Mouse (Mus musculus) Patski (cell line): ENCODE data around the gene Myrip. TPM values are rescaled to one million over a fixed set of nuclear protein-coding genes. Genes with fewer than 3 reads are reported as not detected.
A peak's percentile ranks its signal among the peaks of the same experiment; 100 is the strongest.
"Not testable (repeated sequence)": the region's sequence is repeated elsewhere in the genome, so short reads cannot be mapped to it uniquely, and the experiment has no call there.

Experiments used
- ATAC-seq: fragments of 100-300 bp; one replicate; pipeline ENCODE4 v1.8.0; 2021
- CTCF ChIA-PET: fragments of 350-600 bp; sonication (Branson Sonifier 250); formaldehyde crosslinking; loops from one replicate; lab custom pipeline; 2022; ENCODE audit warnings: inconsistent platforms; lab: Charles Lee
- POLR2A ChIA-PET: fragments of 350-600 bp; sonication (Branson Sonifier 250); formaldehyde crosslinking; loops from one replicate; lab custom pipeline; 2022; ENCODE audit warnings: antibody characterized with exemption, inconsistent platforms; lab: Charles Lee
- DNase-seq: peaks from one replicate; pipeline ENCODE4 v3.0.0-alpha.2; 2011; ENCODE audit warnings: low read depth, low spot score
- H3K27me3 ChIP-seq: fragments of 371-371 bp; one replicate; pipeline ENCODE4 v1.5.1; 2021
- CTCF ChIP-seq: fragments of 100-300 bp; IDR thresholded peaks from one replicate; pipeline ENCODE4 v1.5.1; 2021
- in situ Hi-C: fragments of 300-500 bp; cut with MboI; formaldehyde crosslinking; loops from 3 replicates; pipeline ENCODE4 v1.11.1; 2018; ENCODE audit warnings: low pct_unique_long_range_greater_than_20kb, mixed read lengths
- polyA plus RNA-seq: library from polyadenylated mRNA; unstranded; gene quantifications from one replicate; pipeline ENCODE4 v1.2.3, GENCODE M21; 2021

The Myrip gene
- polyA plus RNA-seq = 2.1 TPM

DNA sequence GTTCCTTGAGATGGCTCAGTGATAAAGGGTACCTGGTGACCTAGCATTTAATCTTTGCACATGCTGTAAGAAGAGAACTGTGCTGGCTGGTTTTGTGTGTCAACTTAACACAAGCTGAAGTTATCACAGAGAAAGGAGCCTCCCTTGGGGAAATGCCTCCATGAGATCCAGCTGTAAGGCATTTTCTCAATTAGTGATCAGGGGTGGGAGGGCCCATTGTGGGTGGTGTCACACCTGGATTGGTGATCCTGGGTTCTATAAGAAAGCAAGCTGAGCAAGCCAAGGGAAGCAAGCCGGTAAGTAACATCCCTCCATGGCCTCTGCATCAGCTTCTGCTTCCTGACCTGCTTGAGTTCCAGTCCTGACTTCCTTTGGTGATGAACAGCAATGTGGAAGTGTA lies at the start of gene Myrip:
TSS of gene Myrip (plus strand) at position 301 of the 400 bp plus-strand sequence.
- DNase-seq, POLR2A ChIA-PET, CTCF ChIA-PET, ATAC-seq, in situ Hi-C loops: not testable (repeated sequence)
- peaks cover 23% of the 10 kb centered on the region for H3K27me3 ChIP-seq

DNA sequence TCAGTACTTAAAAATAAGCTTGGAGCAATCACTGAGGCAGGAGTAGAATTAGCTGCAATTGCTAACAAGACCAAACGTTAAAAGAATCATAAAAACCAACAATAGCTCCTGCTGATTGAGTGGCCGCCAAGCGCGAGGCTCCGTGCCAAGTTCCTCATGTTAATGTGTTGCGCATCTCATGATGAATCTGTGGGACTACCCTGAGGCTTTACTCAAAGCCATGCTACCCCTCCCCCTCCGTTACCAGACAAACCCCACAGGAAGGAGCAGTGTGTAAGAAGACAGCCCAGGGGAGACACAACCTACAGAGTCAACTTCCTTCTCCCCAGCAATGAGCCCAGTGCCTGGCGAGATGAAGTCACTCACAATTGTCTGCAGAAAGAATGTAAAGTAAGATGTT lies 41.5 kb upstream of the Myrip start:
- TF ChIP-seq CTCF = no peak
- CTCF ChIA-PET = interaction anchor here (1.7 kb wide), 1 partner anchor 36 kb away, joined by 6 read pairs; no protein-coding TSS in a partner anchor
- ATAC-seq (no peak), DNase-seq (peak; percentile 75)
- POLR2A ChIA-PET = no interaction called here
- in situ Hi-C loops = no loop called here
- H3K27me3 ChIP-seq = peaks cover 5% of the 10 kb centered on the region

- in situ Hi-C loops = no loop called here
- DNase-seq (no peak), ATAC-seq (no peak)
- H3K27me3 ChIP-seq = no peaks in the 10 kb centered on the region
- POLR2A ChIA-PET = interaction anchor here (0.6 kb wide), 1 partner anchor 27 kb away, joined by 3 read pairs; no protein-coding TSS in a partner anchor
- TF ChIP-seq CTCF = no peak
- CTCF ChIA-PET = no interaction called here
Measured at GRCm38 (mm10) chr9:120263994-120264393, 37.3 kb upstream of the Myrip start.

- DNase-seq (peak; percentile 81), ATAC-seq (peak; percentile 57)
- ChIA-PET POLR2A (no interaction called here), CTCF (no interaction called here)
- in situ Hi-C loops = no loop called here
- H3K27me3 ChIP-seq = peaks cover 7% of the 10 kb centered on the region
- TF ChIP-seq CTCF = no peak
Measured at GRCm38 (mm10) chr9:120273083-120273482, 28.2 kb upstream of the Myrip start.

- DNase-seq (no peak), ATAC-seq (no peak)
- ChIA-PET CTCF (interaction anchor here (0.7 kb wide), 1 partner anchor 19 kb away, joined by 3 read pairs; no protein-coding TSS in a partner anchor), POLR2A (no interaction called here)
- H3K27me3 ChIP-seq = peaks cover 7% of the 10 kb centered on the region
- in situ Hi-C loops = no loop called here
- TF ChIP-seq CTCF = no peak
Measured at GRCm38 (mm10) chr9:120275226-120275625, 26.1 kb upstream of the Myrip start.

- TF ChIP-seq CTCF = no peak
- H3K27me3 ChIP-seq = peaks cover 21% of the 10 kb centered on the region
- DNase-seq (no peak), ATAC-seq (no peak)
- ChIA-PET POLR2A (no interaction called here), CTCF (no interaction called here)
- in situ Hi-C loops = no loop called here
Measured at GRCm38 (mm10) chr9:120281147-120281546, 20.2 kb upstream of the Myrip start.

- H3K27me3 ChIP-seq = peaks cover 21% of the 10 kb centered on the region
- in situ Hi-C loops = no loop called here
- POLR2A ChIA-PET = no interaction called here
- DNase-seq (no peak), ATAC-seq (no peak)
- TF ChIP-seq CTCF = no peak
- CTCF ChIA-PET = no interaction called here
Measured at GRCm38 (mm10) chr9:120282461-120283047, 18.8 kb upstream of the Myrip start.

DNA sequence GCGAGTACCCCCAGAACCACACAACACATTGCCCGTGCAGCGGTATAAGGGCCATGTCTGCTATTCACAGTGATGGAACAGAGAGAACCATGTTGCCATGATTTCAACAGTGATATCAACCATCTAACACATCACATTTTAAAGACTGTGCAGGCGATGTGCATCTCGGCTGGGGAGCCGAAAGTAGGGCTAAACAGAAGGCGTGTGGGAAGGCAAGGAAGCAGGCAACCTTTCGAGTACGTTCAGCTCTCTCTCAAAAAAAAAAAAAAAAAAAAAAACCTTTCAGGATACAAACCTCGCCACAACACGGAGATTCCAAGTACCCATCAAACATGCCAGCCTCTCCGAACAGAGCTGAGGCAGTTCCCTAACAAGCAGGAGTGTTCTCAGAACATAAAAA lies 17.8 kb upstream of the Myrip start:
- no peak for TF ChIP-seq CTCF
- DNase-seq (no peak), ATAC-seq (no peak)
- in situ Hi-C loops = no loop called here
- peaks cover 21% of the 10 kb centered on the region for H3K27me3 ChIP-seq
- POLR2A ChIA-PET = no interaction called here
- CTCF ChIA-PET = no interaction called here

DNA sequence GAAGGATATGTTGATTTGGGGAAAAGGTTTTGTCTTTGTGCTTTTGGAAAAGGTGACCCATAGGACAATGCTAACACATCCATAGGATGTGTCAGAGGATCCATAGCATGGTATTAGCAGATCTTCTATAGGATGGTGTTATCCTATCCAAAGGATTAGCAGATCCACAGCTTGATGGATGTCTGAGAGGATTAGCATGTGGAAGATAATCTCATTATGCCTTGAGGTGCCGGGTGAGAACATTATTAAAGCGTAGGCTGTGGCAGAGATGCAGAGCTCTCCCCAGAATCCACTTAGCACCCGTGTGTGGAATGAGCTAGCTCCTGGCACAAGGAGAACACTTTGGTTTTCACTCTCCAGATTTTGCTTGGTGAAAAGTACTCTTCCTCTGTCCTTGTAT lies 13.3 kb upstream of the Myrip start:
- ChIA-PET CTCF (no interaction called here), POLR2A (no interaction called here)
- ATAC-seq = no peak
- H3K27me3 ChIP-seq = no peaks in the 10 kb centered on the region
- TF ChIP-seq CTCF = no peak
- in situ Hi-C loops = loop anchor here (5.0 kb wide), 1 partner anchor 76 kb away; no protein-coding TSS in a partner anchor
- DNase-seq = no peak

DNA sequence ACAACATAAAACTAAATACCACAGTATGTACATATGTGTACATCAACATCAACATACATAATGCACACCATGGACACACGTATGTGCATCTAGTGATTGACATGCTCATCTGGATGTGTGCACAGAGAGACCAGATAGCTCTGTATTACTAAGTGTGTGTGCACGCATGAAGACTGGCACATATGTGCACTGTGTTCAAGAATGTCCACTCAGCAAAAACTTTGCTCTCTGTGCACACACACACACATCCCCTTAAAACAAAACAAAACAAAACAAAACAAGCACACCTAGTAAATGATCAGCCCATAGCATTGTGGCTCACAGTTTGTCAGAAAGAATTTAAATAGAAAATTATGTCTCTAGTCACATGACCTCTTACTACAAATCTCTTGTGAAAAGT lies 10.9 kb upstream of the Myrip start:
- DNase-seq (no peak), ATAC-seq (no peak)
- H3K27me3 ChIP-seq = no peaks in the 10 kb centered on the region
- CTCF ChIA-PET = interaction anchor here (1.2 kb wide), 1 partner anchor 9 kb away, joined by 3 read pairs; no protein-coding TSS in a partner anchor
- POLR2A ChIA-PET = no interaction called here
- in situ Hi-C loops = no loop called here
- no peak for TF ChIP-seq CTCF

DNA sequence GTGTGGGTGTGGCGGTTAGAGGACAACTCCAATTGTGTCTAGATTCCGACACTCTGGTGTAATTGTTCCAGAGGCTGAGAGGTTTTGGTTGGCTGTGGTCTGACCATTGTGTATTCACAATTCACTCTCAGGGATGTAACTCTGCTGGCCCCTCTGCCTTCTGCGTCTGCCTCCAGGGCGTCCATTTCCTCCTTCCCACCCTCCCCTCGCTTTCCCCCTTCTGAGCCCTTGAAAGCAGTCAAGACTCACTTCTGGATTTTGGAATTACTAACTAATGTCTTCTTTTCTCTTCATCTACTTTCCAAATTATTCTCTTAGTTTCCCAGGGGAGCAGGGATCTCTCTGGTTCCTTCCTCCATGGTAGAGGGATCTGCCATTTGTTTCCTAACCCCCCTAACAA lies 8.8 kb upstream of the Myrip start:
- DNase-seq = no peak
- in situ Hi-C loops = no loop called here
- CTCF ChIA-PET = no interaction called here
- no peak for TF ChIP-seq CTCF
- POLR2A ChIA-PET = no interaction called here
- no peak for ATAC-seq
- no peaks in the 10 kb centered on the region for H3K27me3 ChIP-seq
